Mouse (Mus musculus) layer of hippocampus, adult 9-11 months (tissue): ENCODE results near the gene Tbc1d22a.

Experiments
- DNase-seq: peaks from one replicate; pipeline ENCODE4 v3.0.0; 2022

Gene Tbc1d22a

GRCm38 (mm10) chr15:86290074-86290473 is 75.8 kb downstream of the Tbc1d22a start:
- peak; percentile 53 for DNase-seq

GRCm38 (mm10) chr15:86292288-86292687 is 78.0 kb downstream of the Tbc1d22a start:
- DNase-seq: no peak

GRCm38 (mm10) chr15:86294426-86294825 is 80.2 kb downstream of the Tbc1d22a start:
- no peak for DNase-seq

GRCm38 (mm10) chr15:86295722-86296288 is 81.5 kb downstream of the Tbc1d22a start:
- DNase-seq: no peak

GRCm38 (mm10) chr15:86297281-86297680 is 83.0 kb downstream of the Tbc1d22a start:
- no peak for DNase-seq

GRCm38 (mm10) chr15:86303876-86304275 is 89.6 kb downstream of the Tbc1d22a start:
- peak; percentile 53 for DNase-seq

- no peak for DNase-seq
These were observed 90.6 kb downstream of the Tbc1d22a start for GRCm38 (mm10) chr15:86304861-86305260.

GRCm38 (mm10) chr15:86305290-86305689 is 91.0 kb downstream of the Tbc1d22a start:
- DNase-seq: no peak

- DNase-seq: peak; percentile 82
These were observed 95.1 kb downstream of the Tbc1d22a start for GRCm38 (mm10) chr15:86309213-86309829.

GRCm38 (mm10) chr15:86320803-86321510 is 106.7 kb downstream of the Tbc1d22a start:
- no peak for DNase-seq

- no peak for DNase-seq
These were observed 112.1 kb downstream of the Tbc1d22a start for GRCm38 (mm10) chr15:86326341-86326740.

GRCm38 (mm10) chr15:86329911-86330310 is 115.7 kb downstream of the Tbc1d22a start:
- DNase-seq: no peak

- no peak for DNase-seq
These were observed 116.2 kb downstream of the Tbc1d22a start for GRCm38 (mm10) chr15:86330454-86330853.

GRCm38 (mm10) chr15:86331501-86332245 is 117.4 kb downstream of the Tbc1d22a start:
- DNase-seq: no peak

GRCm38 (mm10) chr15:86333176-86333575 is 118.9 kb downstream of the Tbc1d22a start:
- no peak for DNase-seq

GRCm38 (mm10) chr15:86333606-86334005 is 119.3 kb downstream of the Tbc1d22a start:
- no peak for DNase-seq

- DNase-seq: no peak
These were observed 120.0 kb downstream of the Tbc1d22a start for GRCm38 (mm10) chr15:86334276-86334675.

- no peak for DNase-seq
These were observed 120.5 kb downstream of the Tbc1d22a start for GRCm38 (mm10) chr15:86334745-86335144.

GRCm38 (mm10) chr15:86335781-86336180 is 121.5 kb downstream of the Tbc1d22a start:
- no peak for DNase-seq

GRCm38 (mm10) chr15:86337726-86338125 is 123.5 kb downstream of the Tbc1d22a start:
- DNase-seq: no peak

- no peak for DNase-seq
These were observed 125.5 kb downstream of the Tbc1d22a start for GRCm38 (mm10) chr15:86339736-86340135.

- no peak for DNase-seq
These were observed 126.5 kb downstream of the Tbc1d22a start for GRCm38 (mm10) chr15:86340766-86341165.

- no peak for DNase-seq
These were observed 128.5 kb downstream of the Tbc1d22a start for GRCm38 (mm10) chr15:86342637-86343375.
